Mouse (Mus musculus): ENCODE data around the gene Rab34. TPM values are rescaled to one million over a fixed set of nuclear protein-coding genes. Genes with fewer than 3 reads are reported as not detected.

Gene Rab34
- total RNA-seq, 2 experiments from 2014 or later: 53.4 to 55.9 TPM

DNA sequence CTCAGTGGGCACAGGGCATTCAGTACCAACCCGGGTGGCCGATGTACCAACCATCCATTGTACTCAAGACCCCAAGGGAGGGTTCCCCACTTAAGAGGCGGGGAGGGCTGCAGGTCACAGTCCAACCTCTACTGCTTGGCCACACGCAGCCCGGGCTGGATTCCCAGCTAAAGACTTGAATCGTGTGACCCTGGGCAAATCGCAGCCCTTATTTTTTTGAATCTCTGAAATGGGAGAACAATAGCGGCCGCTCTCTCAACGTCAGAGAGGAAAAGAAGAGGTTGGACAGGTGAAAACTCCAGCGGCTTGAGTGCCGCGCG is 23.7 kb upstream of the Rab34 start:
- intact Hi-C loops (cut with DNase I): no loop called here
- no peak for DNase-seq

DNA sequence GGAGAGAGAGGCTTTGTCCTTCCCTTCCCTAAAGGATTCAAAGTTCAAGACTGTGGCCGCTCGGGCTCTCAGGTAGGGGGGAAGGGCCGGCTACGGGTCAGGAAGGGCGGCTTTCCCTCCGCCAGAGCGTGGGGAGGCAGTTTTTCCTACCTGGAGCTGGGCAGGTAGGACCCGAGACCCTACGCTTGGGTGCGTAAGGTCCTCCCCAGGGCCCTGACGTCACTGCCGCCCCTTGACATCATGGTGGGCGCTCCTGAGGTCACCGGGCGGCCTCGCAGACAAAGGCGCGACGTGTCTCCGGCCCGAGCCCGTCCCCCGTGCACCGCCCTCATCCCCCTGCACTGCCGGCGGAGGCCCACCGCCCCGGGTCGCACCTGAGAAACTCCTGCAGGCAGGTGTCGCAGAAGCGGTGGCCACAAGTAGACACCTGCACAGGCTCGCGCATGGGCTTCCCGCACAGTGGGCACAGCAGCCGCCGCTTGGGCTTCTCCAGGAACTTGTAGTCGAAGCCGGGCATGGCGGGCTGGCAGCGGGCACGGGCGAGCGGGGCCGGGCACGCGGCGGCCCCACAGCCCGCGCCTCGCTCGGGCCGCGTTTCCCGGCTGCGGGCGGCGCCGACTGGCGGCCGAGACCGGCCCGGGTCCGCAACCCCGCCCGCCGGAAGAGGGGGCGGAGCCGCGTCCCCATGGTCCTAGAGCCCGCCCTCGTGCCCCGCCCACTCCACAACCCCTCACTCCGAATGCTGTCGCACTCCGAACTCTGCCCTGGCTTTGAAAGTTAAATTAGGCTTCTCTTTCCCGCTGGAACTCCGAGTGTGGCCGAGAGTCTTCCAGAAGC is 23.1 kb upstream of the Rab34 start, which contains the start of gene Traf4:
TSS of gene Traf4 (minus strand) at position 666 of the 837 bp plus-strand sequence.
- intact Hi-C loops (cut with DNase I): no loop called here
- DNase-seq: peak; percentile 88

DNA sequence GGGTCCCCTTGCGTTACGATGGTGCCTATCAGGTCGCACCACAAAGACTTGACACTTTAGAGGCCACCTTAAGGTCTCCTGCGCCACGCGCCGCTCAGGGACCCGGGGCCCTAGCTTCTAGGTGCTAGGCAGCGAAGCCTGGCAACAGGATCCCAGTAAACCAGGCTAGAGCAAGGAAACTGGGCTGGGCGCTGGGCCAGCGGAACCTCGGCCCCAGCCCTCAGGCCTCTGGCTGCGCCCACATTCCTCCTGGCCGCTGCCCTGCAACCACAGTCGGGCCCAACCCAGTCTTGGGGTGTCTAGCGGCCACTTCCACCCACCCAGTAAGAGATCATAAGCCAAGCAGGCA is 22.5 kb upstream of the Rab34 start:
- peak; percentile 57 for DNase-seq

DNA sequence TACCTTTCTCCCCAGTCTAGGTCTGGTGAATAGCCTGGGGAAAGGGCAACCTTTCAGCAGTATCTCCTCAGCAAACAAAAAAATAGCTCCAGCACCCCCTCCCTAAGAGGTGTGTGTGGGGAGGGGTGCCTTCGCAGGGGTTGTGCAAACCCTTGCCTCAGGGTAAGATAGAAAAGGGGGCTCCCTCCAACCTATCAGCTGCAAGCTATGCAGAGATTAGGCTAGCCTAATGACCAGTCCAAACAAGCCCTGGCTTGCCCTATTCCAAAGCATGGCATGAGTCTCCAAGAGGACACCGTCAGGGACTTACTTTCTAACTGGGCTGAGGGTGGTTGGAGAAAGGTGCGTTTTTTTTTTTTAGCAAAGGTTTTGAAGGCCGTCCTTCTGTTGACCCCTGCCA is 22.1 kb upstream of the Rab34 start:
- intact Hi-C loops (cut with DNase I): no loop called here
- DNase-seq: no peak

More for the DNA sequence above, 22.5 kb upstream of the Rab34 start:
- intact Hi-C loops (cut with DNase I): no loop called here

DNA sequence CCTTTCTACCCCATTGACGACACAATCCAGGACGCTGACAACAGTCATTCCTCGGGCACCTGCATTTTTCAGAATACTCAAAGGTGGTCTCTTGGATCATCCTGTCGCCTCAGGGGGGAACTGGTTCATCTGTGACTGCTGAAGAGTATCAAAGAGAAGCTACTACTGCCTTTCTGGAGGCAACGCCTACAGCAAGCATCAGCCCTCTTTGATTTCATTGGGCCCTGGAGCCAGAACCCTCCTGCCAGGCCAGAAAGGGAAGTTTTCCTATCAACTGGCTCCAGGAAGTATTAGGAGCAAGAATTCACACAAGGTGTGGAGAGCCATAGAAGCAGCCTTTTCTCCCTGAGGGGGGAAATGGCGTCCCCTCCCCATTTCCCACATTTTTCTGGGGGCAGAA is 21.6 kb upstream of the Rab34 start:
- no peak for DNase-seq
- intact Hi-C loops (cut with DNase I): no loop called here

DNA sequence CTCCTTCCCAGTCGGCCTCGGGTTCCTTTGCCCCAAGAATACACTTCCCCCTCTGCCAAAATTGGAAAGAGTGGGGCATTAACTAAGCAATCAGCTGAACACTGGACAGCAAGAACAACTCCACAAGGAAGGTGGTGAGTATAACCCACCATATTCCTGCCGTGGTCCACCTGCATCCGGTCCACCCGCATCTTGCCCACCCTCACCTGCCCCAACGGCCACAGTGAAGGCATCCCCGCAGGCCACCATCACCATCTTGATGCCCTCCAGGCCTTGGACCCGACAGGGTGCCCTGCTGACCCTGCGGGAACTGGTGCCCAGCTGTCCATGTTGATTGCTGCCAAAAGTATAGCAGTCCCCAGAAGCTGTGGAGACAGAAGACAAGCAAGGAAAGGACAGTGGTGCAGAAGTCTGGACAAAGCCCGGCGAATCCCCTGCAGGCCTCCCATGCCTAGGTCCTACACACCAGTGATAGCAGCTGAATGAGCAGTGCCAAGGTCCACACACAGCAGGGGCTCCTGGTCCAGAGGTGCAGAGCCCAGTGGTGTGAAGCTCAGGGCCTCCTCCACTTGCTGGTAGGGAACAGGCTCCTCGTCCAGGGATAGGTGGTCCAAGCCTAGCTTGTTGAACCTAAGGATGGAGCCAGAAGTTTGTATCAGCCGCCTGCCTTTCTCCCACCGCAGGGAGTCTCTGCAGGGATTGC is 20.8 kb upstream of the Rab34 start:
- intact Hi-C loops (cut with DNase I): no loop called here
- no peak for DNase-seq

DNA sequence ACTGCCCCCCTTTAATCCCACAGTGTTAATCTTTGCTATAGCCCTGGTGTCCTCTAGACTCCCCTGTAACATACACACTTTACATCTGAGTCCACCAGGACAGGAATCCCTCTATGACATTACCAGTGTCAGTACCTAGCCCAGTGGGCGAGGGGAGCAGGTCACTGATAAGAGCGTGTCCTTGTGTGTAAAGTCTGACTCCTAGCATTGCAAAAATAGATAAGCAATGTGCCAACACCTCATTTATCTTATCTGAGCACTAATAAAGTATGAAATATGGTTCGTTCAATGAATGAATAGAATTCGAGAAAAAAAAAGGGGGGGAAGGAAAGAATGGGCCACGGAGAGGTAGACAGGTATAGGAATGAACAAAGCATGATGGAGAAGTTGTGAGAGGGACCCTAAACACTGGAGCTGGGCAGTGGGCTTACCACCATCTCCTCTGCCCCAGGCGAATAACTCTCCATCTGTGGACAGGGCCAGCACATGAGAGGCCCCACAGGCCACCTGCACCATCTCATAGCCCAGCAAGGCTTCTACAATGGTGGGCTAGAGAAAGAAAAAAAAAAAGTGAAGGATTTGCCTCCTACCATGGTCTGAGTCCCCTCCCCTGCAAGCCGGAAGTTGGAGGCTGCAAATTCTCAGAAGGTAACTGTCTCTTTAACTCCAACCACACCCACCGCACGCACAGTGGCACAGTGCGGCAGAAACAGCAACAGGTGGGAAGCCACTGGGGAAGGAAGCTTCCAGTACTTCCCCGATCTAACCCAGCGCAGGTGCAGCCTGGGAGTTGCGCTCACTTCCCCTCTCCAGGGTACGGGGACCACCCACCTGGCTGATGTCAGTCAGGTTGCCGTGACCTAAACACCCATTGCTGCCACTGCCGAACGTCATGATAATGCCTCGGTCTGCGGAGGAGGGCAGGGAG is 19.4 kb upstream of the Rab34 start:
- intact Hi-C loops (cut with DNase I): no loop called here
- DNase-seq: no peak

DNA sequence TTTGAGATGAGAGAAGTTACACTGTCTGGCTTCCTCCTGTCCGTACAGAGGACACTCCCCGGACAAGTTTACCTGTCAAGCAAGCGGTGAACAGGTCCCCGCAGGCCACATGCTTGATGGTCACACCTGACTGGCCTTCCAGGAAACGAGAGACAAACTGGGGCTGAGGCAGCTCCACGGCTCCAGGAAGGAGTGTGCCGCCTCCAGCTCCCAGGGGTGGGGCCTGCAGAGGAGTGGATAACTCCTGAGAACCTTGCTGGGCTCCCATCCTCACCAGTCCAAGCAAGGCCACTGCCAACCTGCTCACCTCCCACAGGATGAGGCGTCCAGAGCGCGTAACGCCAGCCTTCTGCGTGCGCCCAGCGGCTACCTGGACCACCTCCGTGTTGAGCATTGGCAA is 17.9 kb upstream of the Rab34 start:
- intact Hi-C loops (cut with DNase I): no loop called here
- no peak for DNase-seq

DNA sequence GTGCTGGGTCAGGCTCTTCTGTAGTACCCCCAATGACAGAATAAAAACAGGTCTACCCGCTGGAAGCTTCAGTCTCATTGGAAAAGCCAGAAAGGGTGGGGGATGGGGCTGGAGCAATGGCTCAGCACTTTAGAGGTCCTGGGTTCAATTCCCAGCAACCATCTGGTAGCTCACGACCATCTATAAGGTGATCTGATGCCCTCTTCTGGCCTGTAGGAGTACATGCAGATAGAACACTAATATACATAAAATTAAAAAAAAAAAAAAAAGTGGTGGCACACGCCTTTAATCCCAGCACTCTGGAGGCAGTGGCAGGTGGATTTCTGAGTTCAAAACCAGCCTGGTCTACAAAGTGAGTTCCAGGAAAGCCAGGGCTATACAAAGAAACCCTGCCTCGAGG is 16.9 kb upstream of the Rab34 start:
- no peak for DNase-seq
- intact Hi-C loops (cut with DNase I): no loop called here

DNA sequence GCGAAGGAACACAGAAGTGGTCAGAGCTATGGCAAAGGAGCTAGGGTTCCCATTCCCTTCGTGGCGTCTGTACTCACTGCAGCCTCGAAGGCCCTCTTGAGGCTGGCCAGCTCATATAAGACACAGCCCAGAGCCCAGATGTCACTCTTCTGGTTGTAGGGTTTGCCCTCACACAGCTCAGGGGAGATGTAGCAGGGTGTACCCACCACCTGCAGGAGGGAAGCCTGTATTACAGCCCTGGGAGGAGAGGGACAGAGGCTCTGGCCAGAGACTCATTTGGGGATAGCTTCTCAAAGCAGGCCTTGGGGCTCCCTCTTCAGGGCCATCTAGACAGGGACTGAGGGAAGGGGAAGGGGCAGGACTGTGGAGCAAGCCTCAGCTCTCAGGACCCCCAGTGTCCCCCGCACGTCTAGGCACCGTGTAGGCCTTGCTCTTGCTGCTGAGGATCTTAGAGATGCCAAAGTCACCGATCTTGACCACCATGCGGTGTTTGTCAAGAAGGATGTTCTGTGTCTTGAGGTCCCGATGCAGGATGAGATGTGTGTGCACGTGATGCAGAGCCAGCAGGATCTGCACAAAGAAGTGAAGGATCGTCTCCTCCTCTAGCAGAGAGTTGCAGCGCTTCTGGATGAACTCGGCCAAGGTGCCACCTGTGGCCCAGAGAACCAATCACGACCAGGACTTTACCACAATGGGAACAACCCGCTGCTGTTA is 16.0 kb upstream of the Rab34 start:
- intact Hi-C loops (cut with DNase I): no loop called here
- DNase-seq: no peak

DNA sequence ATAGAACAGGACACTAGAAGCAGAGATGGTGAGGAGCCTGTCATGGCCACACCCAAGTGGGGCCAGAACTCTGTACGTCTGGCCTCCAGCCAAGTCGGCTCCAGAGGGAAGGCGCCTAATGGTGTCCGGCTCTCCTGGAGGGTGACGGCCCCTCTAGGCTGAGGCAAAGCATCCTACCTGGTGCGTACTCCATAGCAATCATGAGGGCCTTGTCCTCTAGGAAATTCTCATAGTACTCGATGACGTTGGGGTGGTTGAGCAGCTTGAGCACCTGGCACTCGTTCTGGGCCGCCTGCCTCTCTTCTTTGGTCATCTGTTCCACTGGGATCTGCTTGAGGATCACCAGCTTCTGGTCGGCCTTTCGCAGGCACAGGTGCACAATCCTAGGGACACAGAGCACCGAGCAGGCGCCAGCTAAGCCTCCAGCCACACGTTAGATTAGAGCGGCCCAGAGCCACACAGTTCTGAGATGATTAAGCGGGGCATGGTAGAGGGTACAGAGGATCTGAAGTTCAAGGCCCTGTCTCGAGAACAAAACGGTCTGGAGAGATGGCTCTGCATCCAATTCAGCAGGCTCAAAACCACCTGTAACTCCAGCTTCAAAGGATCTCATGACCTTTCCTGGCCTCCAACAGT is 15.4 kb upstream of the Rab34 start:
- no peak for DNase-seq
- intact Hi-C loops (cut with DNase I): no loop called here

DNA sequence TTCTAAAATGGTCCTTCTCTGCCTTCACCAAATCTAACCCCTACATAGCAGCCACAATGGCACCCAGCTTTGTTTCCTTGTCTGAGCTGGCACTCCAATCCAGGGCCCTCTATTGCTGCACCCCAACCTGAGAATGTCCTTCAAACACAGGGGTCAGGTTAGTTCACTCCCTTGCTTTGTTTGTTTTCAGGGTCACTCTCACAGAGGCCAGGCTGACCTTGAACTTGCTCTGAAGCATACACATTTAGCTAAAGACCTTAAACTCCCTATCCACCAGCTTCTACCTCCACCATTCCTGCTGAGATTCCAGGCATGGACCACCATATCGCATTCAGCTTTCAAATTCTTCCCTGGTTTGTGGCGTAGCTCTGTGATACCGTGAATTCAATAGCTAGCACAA is 13.7 kb upstream of the Rab34 start:
- no peak for DNase-seq
- intact Hi-C loops (cut with DNase I): no loop called here

DNA sequence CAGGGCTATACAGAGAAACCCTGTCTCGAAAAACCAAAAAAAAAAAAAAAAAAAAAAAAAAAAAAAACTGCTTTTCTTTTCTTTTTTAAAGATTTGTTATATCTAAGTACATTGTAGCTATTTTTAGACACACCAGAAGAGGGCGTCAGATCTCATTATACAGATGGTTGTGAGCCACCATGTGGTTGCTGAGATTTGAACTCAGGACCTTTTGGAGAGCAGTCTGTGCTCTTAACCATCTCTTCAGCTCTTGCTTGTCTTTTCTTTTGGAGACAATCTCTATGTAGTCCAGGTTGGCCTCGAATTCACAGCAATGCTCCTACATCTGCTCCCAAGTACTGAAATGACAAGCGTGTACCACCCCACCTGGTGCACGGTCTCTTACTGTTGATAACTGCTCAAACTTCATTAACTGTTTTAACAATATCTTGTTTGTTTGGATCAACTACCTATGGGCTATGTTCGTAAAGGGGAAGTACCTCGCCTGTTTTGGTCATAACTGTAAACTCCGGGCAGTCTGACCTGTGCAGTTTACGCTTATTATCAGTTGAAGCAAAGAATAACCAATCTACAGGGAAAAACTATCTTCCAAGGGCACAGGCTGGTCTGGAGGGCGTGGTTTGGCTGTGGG is 12.3 kb upstream of the Rab34 start:
- DNase-seq: no peak
- intact Hi-C loops (cut with DNase I): loop anchor here (5.0 kb wide), 1 partner anchor 139 kb away; the partner anchor contains the start of gene Flot2

DNA sequence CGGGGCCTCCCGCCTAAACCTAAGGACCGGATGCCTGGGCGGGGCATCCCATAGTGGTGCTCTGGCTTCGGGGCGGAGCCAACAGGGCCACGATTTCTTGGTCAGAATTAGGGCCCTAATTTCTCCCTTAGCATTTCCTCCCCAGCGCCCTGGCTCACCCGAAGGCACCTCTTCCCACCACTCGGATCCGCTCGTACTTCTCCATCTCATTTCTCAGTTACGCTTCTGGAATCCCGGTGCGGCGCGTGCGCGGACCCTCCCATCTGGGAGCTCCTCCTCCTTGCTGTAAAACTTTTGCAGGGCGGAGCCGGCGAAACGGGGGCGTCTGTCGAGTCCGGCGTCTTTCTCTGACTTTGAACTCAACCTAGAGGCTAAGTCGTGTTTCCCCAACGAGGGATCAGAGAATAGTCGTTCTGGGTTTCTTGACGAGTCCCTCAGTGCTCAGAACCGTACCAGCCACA is 11.8 kb upstream of the Rab34 start, which contains the start of the genes Nek8 and Tlcd1:
TSS of gene Nek8 (minus strand) at position 274 of the 461 bp plus-strand sequence.
TSS of gene Tlcd1 (plus strand) at position 310 of the 461 bp plus-strand sequence.
- intact Hi-C loops (cut with DNase I): loop anchor here (5.0 kb wide), 1 partner anchor 139 kb away; the partner anchor contains the start of gene Flot2
- DNase-seq: peak; percentile 87

DNA sequence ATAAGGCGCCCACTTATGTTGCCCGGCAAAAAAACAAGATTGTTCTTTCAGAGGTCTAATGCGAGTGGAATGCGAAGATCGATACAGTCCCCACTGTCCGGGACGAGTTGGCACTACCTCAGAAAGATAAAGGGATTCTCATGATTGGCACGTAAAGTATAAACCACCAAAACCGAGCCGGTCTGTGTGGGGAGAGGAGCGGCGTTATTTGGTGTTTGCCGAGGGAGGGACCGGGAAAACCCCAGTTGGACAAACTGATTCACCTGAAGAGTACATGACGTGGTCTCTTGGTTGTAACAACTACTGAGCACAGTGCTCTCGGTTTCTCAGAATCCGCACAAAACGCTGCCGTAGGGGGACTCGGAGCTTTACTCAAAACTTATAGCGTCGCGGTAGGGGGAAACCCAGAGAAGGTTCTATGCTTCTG is 11.3 kb upstream of the Rab34 start:
- intact Hi-C loops (cut with DNase I): loop anchor here (5.0 kb wide), 1 partner anchor 140 kb away; the partner anchor contains the start of gene Flot2
- no peak for DNase-seq

DNA sequence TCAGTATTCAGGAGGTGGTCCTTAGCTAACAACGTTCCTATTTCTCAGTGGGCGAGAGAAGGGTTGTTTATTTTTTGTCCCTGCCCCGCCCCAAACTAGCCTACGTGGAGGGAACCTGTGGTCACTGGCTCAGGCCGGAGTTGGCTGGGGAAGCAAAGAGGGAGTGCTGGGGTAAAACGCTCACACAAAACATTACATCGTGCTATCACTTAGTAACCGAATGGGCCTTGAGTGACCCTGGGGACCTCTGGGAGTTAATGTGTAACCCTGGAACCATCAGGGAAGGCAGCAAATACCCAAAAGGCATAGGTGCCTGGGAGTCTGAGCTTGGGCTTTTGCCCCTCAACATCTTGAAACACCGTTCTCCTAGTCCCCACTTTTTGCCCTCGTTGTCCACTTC is 10.8 kb upstream of the Rab34 start:
- DNase-seq: no peak
- intact Hi-C loops (cut with DNase I): loop anchor here (5.0 kb wide), 1 partner anchor 140 kb away; the partner anchor contains the start of gene Flot2

DNA sequence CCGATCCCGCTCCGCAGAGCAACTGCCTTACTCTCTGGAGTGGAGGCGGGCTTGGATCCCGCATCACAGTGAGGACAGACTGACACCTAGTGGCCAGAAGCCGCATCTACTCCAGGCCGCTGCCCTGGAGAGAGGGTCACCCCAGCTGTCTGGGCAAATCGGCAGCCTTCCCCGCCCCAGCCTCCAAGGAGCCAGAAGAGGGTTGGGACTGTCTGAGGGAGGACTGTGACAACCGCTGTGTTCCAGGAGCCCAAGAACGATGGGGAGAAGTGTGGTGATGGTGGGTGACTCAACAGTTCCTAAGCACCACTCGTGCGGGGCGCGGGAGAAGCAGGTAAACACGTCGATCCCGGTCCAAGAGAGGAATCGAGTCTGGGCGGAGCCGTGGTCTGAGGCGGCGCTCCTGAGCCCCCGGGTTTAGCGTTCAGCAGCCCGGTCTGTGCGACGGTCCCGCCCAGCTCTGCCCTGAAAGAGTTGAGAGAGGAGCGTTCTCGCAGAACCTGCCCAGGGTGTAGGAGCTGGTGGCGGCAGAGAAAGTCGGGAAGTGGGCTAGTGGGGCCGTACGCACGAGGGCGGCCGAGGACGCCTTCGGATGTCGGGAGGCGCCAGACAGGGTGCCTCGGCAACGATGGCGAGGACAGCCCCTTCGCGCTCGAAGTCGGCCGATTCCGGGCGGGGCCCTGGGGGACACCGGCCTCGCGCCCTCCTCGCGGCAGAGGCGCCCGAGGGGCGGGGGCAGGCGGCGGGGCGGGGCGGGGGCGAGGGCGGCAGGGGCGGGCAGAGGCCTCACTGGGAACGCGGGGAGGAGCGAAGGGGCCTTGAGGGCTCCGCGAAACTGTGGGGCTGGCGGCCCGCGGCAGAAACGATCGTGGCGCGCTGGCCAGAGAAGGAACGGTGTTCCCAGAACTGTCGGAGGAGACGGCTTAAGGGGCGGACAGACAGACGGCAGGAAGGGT is 10.0 kb upstream of the Rab34 start:
- DNase-seq: peak; percentile 96
- intact Hi-C loops (cut with DNase I): loop anchor here (5.0 kb wide), 1 partner anchor 141 kb away; the partner anchor contains the start of gene Flot2

All from left cerebral cortex, postnatal 4 days (tissue).